Mouse (Mus musculus): ENCODE data around the gene Edrf1.

DNA sequence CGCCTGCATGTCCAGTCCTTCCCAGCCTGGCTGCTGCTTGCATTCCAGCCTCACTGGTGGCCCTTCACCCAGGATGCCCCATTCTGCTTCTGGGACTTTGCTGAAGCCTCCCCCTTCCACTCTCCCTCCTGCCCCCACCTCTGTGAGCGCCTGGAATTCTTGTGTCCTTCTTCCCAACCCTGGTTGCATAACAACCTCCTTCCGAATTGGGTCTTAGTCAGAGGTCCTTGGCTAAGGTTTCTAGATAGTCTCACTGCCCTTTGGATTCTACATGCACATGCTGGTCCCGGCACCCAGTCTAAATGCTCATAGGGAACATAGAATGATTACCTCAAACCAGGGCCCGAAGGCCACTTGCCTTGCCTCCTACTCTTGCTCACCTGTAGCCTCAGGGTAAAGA, 14.1 kb upstream of the Edrf1 start:
- TF ChIP-seq CTCF (IDR thresholded peaks at IDR 0.05; ENCODE audit: low read depth, low read length) (no peak), GATA2 (IDR thresholded peaks at IDR 0.05; ENCODE audit: borderline replicate concordance, low read depth, low read length) (no peak), TAL1 (conservative IDR thresholded peaks at IDR 0.05; ENCODE audit: low read depth, low read length) (no peak), GATA1 (IDR thresholded peaks at IDR 0.05; ENCODE audit: borderline replicate concordance, low read length) (no peak), POLR2AphosphoS5 (IDR thresholded peaks at IDR 0.05; ENCODE audit: insufficient replicate concordance, low read depth, low read length) (no peak)
